Mouse (Mus musculus) hindbrain, embryonic 10.5 days (tissue): ENCODE measurements around the gene Nfe2l1. TPM values are rescaled to one million over a fixed set of nuclear protein-coding genes. Genes with fewer than 3 reads are reported as not detected.

Experiments used
- DNase-seq: peaks from one replicate; pipeline ENCODE4 v3.0.0-alpha.2; 2017; ENCODE audit warnings: low spot score
- H3K27ac ChIP-seq: fragments of 300-500 bp; sonication (generic); 2 replicates; pipeline ENCODE4 v1.5.1; 2016; ENCODE audit warnings: mild to moderate bottlenecking, moderate library complexity
- H3K27me3 ChIP-seq: fragments of 300-500 bp; sonication (generic); 2 replicates; pipeline ENCODE4 v1.6.1; 2016; ENCODE audit warnings: mild to moderate bottlenecking; ENCODE audit not compliant: poor library complexity, insufficient read depth, severe bottlenecking
- H3K36me3 ChIP-seq: fragments of 300-500 bp; sonication (generic); 2 replicates; pipeline ENCODE4 v1.6.1; 2016; ENCODE audit warnings: mild to moderate bottlenecking, moderate library complexity
- H3K4me1 ChIP-seq: fragments of 300-500 bp; sonication (generic); replicated peaks from 2 replicates; pipeline ENCODE4 v1.6.1; 2016; ENCODE audit warnings: mild to moderate bottlenecking
- H3K4me3 ChIP-seq: fragments of 300-500 bp; sonication (generic); 2 replicates; pipeline ENCODE4 v1.5.1; 2016; ENCODE audit warnings: mild to moderate bottlenecking, moderate library complexity
- H3K9me3 ChIP-seq: fragments of 300-500 bp; sonication (generic); 2 replicates; pipeline ENCODE4 v1.6.1; 2016; ENCODE audit warnings: mild to moderate bottlenecking, moderate library complexity
- WGBS: fragments of 180-500 bp; shearing (Covaris S2); methylation state at CpG from one replicate; pipeline ENCODE4 v1.1.7; 2016; 5-methylcytosine and 5-hydroxymethylcytosine counted together
- polyA plus RNA-seq: library from polyadenylated mRNA; unstranded; fragments of >200 nt; fragmentation: Nextera tagmentation; extraction: Ambion mirVana; gene quantifications from 2 replicates; pipeline ENCODE4 v1.2.1, GENCODE M21; 2016

Gene Nfe2l1
- polyA plus RNA-seq, 1 experiment from 2014 or later = 65.7 TPM

DNA sequence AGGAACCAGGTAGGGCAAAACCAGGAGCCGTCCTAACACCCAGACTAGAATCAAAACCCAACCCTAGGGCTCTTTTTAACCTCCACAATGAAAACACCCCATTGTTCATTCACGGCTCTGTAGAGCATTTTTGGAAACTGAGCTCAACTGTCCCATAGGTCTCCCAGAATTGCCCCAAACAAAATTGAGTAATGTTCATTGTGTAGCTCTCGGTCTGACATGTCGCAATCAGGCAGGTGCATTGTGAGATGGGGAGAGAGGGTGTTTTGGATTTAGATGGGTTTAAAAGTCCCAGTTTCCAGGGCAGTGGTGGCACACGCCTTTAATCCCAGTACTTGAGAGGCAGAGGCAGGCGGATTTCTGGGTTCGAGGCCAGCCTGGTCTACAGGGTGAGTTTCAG lies 9.7 kb upstream of the Nfe2l1 start:
- DNase-seq = no peak
- H3K36me3 ChIP-seq = no peaks in the 10 kb centered on the region
- no peaks in the 10 kb centered on the region for H3K9me3 ChIP-seq
- peaks cover 16% of the 10 kb centered on the region for H3K4me1 ChIP-seq
- 82% methylated on average over 7 of the region's 7 CpGs for WGBS
- no peak overlapping the region for H3K4me3 ChIP-seq
- no peaks in the 10 kb centered on the region for H3K27me3 ChIP-seq
- H3K27ac ChIP-seq = no peak overlapping the region

DNA sequence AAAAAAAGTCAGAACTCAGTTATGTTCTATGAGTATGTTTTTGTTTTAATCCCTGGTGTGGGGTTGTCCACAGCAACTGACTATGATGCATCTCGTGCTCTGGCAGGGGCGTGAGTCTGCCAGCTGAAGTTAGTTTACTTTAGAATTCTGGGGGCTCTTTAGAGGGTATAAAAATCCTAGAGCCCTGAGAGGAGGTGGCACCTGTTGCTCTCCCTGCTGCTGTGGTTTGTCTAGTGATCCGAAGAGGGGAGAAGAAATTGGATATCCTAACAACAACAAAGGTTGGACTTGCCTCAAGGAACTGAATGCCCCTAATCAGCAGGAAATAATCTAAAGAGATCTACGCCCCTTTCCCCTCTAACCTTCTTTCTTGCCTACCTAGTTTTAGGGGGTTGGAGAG lies 8.6 kb upstream of the Nfe2l1 start:
- no peaks in the 10 kb centered on the region for H3K9me3 ChIP-seq

DNA sequence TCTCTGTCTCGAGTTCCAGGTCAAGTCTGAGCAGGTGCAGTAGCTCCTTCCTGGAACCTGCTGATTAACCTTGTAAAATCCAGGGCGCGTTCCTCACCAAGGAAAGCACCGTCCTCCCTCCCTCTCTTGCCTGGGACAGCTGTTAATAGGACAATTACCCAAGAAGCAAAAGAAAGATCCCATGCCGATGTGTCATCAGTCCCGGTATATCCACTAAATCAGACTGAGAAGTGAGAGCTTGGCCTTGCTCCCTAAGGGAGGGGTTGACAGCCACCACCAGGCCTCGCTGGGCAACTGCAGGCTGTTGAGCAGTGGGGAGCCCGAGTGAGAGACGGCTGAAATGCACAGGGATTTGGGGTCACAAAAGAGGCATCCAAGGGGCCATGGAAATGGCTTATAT lies 7.5 kb upstream of the Nfe2l1 start:
- Histone ChIP-seq H3K27me3 (no peaks in the 10 kb centered on the region), H3K9me3 (no peaks in the 10 kb centered on the region), H3K4me3 (no peak overlapping the region), H3K4me1 (peaks cover 16% of the 10 kb centered on the region), H3K27ac (no peak overlapping the region), H3K36me3 (no peaks in the 10 kb centered on the region)
- no peak for DNase-seq
- WGBS = 37% methylated on average over 9 of the region's 9 CpGs

More for the DNA sequence above, 8.6 kb upstream of the Nfe2l1 start:
- DNase-seq = no peak
- Histone ChIP-seq H3K4me3 (no peak overlapping the region), H3K27ac (no peak overlapping the region), H3K27me3 (no peaks in the 10 kb centered on the region), H3K4me1 (peaks cover 16% of the 10 kb centered on the region), H3K36me3 (no peaks in the 10 kb centered on the region)
- 74% methylated on average over 4 of the region's 4 CpGs for WGBS

DNA sequence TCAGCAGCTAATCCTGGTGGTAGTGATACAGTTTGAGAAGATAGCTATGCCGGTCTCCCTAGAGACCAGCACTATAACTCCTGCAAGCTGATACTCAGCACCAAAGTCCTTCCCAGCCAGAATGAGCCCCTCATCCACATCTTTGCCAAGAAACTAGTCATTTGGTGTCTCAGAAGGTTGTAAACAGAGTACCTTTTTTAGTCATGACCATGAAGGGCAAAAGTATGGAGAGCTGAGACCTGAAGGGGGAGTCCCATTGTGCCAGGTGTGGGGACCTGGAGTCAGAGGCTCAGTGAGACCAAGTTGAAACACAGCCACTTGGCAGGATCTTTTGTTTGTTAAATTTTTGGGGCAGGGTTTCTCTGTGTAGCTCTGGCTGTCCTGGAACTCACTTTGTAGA lies 4.4 kb upstream of the Nfe2l1 start:
- H3K27ac ChIP-seq = no peak overlapping the region
- peaks cover 19% of the 10 kb centered on the region for H3K4me1 ChIP-seq
- DNase-seq = no peak
- H3K9me3 ChIP-seq = no peaks in the 10 kb centered on the region
- WGBS = 98% methylated on average over 1 of the region's 1 CpGs
- H3K27me3 ChIP-seq = no peaks in the 10 kb centered on the region
- H3K4me3 ChIP-seq = no peak overlapping the region
- no peaks in the 10 kb centered on the region for H3K36me3 ChIP-seq

DNA sequence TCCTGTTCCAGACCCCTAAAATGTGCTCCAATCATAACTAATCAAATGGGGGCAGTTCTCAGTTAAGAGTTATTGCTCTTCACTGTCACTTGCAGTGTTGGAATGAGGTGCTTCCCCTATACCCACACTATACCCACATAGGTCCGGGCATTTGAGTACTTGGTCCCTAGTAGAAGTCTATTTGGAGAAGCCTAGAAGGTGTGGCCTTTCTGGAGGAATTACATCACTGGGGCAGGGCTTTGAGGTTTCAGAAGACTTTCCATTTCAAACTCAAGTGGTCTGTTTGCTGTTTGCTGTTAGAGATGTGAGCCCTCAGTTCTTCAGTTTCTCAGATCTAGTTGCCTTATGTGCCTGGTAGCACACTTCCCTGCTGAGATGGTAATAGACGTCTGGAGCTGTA lies 3.2 kb upstream of the Nfe2l1 start:
- Histone ChIP-seq H3K9me3 (no peaks in the 10 kb centered on the region), H3K27ac (no peak overlapping the region), H3K27me3 (no peaks in the 10 kb centered on the region), H3K4me3 (no peak overlapping the region), H3K36me3 (peaks cover 1% of the 10 kb centered on the region; the same call in 1 of the 2 replicates), H3K4me1 (peaks cover 30% of the 10 kb centered on the region)
- 64% methylated on average over 2 of the region's 2 CpGs for WGBS
- DNase-seq = no peak

DNA sequence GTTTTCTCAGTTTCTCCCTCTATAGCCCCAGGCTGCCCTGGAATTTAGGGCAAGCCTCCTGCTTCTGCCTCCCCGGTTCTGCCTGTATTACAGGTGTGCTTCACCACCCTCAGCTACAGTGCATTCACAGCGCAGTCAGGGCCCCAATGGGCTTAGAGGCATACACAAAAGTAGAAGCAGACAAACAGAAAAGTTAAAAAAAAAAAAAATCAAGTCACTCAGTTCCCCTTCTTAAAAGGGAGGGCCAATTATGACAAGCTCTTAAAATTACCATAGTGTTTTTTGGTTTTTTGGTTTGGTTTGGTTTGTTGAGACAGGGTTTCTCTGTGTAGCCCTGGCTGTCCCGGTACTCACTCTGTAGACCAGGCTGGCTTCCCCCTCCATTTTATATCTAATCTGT lies 2.8 kb upstream of the Nfe2l1 start:
- DNase-seq = no peak
- H3K9me3 ChIP-seq = no peaks in the 10 kb centered on the region
- H3K36me3 ChIP-seq = peaks cover 6% of the 10 kb centered on the region
- H3K27me3 ChIP-seq = no peaks in the 10 kb centered on the region
- H3K4me3 ChIP-seq = no peak overlapping the region
- WGBS = 92% methylated on average over 3 of the region's 3 CpGs
- H3K27ac ChIP-seq = no peak overlapping the region
- peaks cover 30% of the 10 kb centered on the region for H3K4me1 ChIP-seq

DNA sequence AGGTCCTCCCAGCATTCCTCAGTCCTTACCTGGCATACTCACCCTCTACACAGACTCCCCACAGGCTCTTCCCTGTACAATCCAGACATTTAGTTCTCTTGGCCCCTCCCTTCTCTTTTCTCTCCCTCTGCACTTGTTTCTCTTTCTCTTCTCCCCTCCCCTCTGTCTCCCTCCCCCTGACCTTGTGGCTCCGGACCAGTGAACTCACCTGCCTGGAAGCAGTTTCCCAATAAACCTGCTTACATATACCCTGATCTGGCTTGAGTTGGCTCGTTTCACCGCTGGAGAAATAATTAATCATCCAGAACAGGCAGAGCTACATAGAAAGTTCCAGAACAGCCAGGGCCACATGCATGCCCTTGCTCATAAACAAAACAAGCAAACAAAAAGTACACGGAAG lies 1.7 kb upstream of the Nfe2l1 start:
- Histone ChIP-seq H3K4me3 (no peak overlapping the region), H3K27ac (peak overlapping the region; percentile 16; the same call in 1 of the 2 replicates), H3K36me3 (peaks cover 16% of the 10 kb centered on the region), H3K4me1 (peaks cover 37% of the 10 kb centered on the region), H3K9me3 (no peaks in the 10 kb centered on the region), H3K27me3 (no peaks in the 10 kb centered on the region)
- 79% methylated on average over 4 of the region's 4 CpGs for WGBS
- no peak for DNase-seq

DNA sequence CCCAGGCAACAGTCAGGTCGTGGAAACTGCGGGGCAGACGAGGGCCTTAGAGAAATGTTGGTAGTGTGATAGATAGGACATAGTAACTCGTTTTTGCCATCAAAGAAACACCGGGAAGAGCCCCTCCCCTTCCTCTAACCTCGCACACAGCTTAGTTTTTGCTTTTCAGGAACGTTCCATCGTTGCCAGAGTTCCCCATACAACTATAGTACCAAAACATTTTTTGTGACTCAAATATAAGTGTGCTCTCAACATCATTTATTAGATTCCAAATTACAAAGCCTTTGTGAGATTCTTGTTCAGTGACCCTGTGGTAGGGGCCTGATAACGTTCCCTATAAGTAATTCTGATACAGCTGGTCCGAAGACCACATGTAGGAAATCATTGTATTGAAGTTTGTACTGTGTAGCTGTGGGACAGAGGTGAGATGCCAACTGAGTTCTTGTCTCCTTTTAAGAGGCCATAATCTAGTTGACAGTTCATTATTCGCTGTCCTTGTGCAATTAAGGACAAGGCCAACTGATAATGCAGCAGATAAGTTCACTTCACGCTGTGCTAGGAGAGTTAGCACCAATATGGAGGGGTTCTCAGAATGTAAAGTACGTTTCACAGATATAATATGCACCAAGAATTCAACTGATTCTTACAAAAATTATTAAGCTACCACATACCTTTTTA lies 910 bp upstream of the Nfe2l1 start:
- peak overlapping the region; percentile 98 for H3K27ac ChIP-seq
- no peak for DNase-seq
- 26% methylated on average over 13 of the region's 13 CpGs for WGBS

DNA sequence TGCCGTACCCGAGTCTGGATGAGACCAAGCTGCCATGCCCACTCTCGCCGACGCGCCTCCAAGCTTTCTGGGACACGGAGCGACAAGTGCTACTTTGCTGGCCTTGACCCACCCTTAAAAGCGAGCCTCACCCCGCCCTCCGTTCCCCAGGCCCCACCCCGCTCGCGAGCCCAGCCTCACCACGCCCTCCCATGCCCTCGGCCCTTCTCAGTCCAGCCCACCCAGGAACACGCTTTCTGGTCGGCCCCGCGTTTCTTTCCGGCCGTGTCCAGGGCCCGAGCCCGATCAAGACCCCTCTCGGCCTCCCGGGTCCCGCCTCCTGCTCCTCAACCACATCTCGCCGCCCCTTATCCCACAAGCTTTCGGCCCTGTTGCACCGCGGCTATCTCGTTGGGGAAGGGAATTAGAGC lies 360 bp downstream of the Nfe2l1 start:
- Histone ChIP-seq H3K27me3 (no peaks in the 10 kb centered on the region), H3K4me3 (peak overlapping the region; percentile 91), H3K4me1 (peaks cover 58% of the 10 kb centered on the region), H3K27ac (peak overlapping the region; percentile 98), H3K9me3 (no peaks in the 10 kb centered on the region), H3K36me3 (peaks cover 32% of the 10 kb centered on the region)
- DNase-seq = peak; percentile 85
- under 1% methylated on average over 33 of the region's 33 CpGs for WGBS

More for the DNA sequence above, 910 bp upstream of the Nfe2l1 start:
- no peaks in the 10 kb centered on the region for H3K9me3 ChIP-seq
- H3K27me3 ChIP-seq = no peaks in the 10 kb centered on the region
- H3K4me3 ChIP-seq = peak overlapping the region; percentile 91
- H3K36me3 ChIP-seq = peaks cover 24% of the 10 kb centered on the region
- peaks cover 45% of the 10 kb centered on the region for H3K4me1 ChIP-seq

DNA sequence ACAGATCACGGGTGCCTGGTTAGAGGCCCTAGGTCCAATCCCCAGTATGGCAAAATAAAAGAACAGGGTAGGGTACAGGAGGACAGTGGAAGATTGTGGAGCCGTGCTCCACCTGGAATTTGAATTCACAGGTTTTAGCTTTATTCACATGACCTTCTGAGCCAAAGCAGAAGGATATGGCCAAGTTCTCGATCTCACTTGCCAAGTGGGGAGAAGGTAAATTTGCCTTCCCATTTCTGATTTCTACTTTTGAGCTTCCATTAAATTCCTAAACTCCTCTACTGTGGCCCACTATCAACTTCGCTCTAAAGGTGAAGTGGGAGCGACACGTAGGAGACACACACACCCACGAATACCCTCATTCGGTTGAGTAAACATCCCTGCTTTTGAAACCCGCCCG lies 887 bp downstream of the Nfe2l1 start:
- peaks cover 63% of the 10 kb centered on the region for H3K4me1 ChIP-seq
- H3K27ac ChIP-seq = peak overlapping the region; percentile 98
- no peak for DNase-seq
- peaks cover 32% of the 10 kb centered on the region for H3K36me3 ChIP-seq
- H3K27me3 ChIP-seq = no peaks in the 10 kb centered on the region
- H3K9me3 ChIP-seq = no peaks in the 10 kb centered on the region
- WGBS = 17% methylated on average over 10 of the region's 10 CpGs
- peak overlapping the region; percentile 91 for H3K4me3 ChIP-seq

DNA sequence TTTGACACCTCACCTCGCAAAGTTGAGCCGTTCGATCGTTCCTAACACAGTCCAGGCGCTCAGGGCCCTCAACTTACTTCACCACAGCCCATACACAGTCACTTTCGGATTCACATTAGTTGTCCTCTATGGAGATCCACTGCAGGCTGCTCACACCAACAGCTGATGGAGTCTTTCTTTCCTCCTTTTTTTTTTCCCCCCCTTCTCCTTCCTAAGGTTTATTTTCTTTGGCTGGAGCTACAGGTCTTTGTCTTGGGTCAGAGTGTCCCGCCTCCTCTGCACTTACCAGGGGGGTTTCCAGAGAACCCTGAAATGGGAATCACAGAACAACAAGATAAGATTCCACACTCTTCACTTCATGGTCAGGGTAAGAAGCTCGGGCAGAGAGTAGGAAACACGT lies 1.9 kb downstream of the Nfe2l1 start:
- Histone ChIP-seq H3K27me3 (no peaks in the 10 kb centered on the region), H3K4me1 (peaks cover 73% of the 10 kb centered on the region), H3K27ac (no peak overlapping the region), H3K9me3 (no peaks in the 10 kb centered on the region), H3K36me3 (peaks cover 39% of the 10 kb centered on the region), H3K4me3 (peak overlapping the region; percentile 91)
- WGBS = 84% methylated on average over 9 of the region's 9 CpGs
- no peak for DNase-seq

DNA sequence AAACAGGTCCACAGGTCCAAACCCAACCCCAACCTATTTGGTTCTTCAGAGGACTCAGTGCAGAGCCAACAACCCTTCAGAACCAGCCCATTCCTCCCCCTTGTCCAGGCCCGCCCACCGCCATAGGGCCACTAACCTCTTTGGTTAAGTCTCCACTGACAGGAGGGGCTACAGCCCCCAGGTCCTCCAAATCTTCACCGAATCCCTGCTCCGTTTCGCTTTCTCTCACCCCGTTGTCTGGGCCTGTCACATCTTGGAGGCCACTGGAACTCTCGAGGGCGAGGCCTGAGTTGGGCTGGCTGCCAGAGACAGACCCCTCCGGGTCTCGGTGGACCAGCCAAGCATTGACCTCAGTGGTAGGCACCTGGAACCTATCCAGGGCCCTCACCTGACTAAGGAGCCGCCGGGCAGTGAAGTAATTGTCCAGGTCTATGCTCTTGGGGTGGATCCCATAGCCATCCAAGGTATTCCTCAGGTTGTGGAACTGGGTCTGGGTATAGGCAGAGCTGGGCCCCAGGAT lies 2.6 kb downstream of the Nfe2l1 start:
- no peaks in the 10 kb centered on the region for H3K9me3 ChIP-seq
- WGBS = 89% methylated on average over 12 of the region's 12 CpGs
- H3K4me1 ChIP-seq = peaks cover 80% of the 10 kb centered on the region
- no peaks in the 10 kb centered on the region for H3K27me3 ChIP-seq
- no peak for DNase-seq
- peaks cover 47% of the 10 kb centered on the region for H3K36me3 ChIP-seq
- no peak overlapping the region for H3K27ac ChIP-seq
- H3K4me3 ChIP-seq = peak overlapping the region; percentile 26

DNA sequence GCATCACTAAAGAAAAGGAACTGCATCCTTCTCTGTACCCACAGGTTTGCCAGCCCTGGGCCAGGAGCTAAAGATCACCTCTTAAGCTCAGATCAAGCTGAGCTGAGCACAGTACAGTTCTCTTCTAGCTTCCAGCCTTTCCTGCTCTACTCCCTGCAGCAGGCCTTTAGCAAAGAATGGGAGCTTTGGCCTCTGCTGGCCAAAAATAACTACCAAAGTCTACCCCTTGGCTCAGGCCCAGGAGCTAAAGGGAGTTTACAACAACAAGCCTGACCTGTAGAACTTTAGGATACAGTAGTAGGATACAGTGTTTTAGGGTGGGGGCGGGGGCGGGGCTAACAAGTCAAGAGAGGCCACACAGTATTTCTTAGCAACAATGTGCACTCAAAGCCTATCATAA lies 3.3 kb downstream of the Nfe2l1 start:
- Histone ChIP-seq H3K4me1 (peaks cover 78% of the 10 kb centered on the region), H3K27me3 (no peaks in the 10 kb centered on the region), H3K9me3 (no peaks in the 10 kb centered on the region), H3K36me3 (peaks cover 54% of the 10 kb centered on the region), H3K4me3 (peak overlapping the region; percentile 26), H3K27ac (0 out of 2 replicates have a peak overlapping the region, but pooled peaks have one; percentile 23)
- 72% methylated on average over 2 of the region's 2 CpGs for WGBS
- no peak for DNase-seq
